8 mouse cellular contexts compared by ENCODE assay signal in the genomic region with DNA sequence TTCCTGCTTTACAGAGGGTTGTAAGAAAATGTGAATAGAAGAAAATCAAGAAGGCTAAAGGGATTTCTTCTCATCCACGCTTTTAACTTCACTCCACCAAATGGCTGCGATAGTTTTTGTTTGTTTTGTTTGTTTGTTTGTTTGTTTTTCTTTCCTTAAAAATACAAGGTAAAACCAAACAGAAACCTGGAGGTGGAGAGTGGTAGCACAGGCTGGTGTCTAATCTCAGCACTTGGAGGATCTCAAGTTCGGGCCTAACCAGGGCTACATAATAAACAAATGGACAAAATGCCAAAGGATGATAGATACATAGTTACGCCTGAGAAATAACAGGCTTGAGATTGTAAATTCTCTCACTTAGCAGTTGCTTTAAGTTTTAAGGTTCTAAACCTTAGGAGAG. TPM values are rescaled to one million over a fixed set of nuclear protein-coding genes. Genes with fewer than 3 reads are reported as not detected.
DNase-seq lines count a peak whose midpoint lies in the region; ATAC-seq and TF ChIP-seq lines count a peak whose summit lies in the region.

No protein-coding gene starts in this region.

- no peak for TF ChIP-seq CTCF in kidney, adult 2 months (conservative IDR thresholded peaks at IDR 0.05; ENCODE audit: insufficient read depth, insufficient read length, low read depth, low read length)

- H3K9me3 ChIP-seq in forebrain, embryonic 11.5 days (ENCODE audit: control insufficient read depth, low read length): no peaks in the 10 kb centered on the region
- H3K9me3 ChIP-seq in forebrain, embryonic 13.5 days (replicated peaks): no peaks in the 10 kb centered on the region
- 0 out of 2 replicates have a peak, but pooled peaks cover 2% of the 10 kb centered on the region for H3K9me3 ChIP-seq in neural tube, embryonic 12.5 days
- no peaks in the 10 kb centered on the region for H3K9me3 ChIP-seq in intestine, embryonic 16.5 days (ENCODE audit: control insufficient read depth, low read length)
- H3K9me3 ChIP-seq in stomach, embryonic 15.5 days: no peaks in the 10 kb centered on the region

- ATAC-seq in forebrain, embryonic 11.5 days (replicated peaks; ENCODE audit: low FRiP score): no peak
- ATAC-seq in forebrain, embryonic 13.5 days: no peak
- 0 out of 2 replicates have a peak, but pooled peaks have one; percentile 67 for ATAC-seq in neural tube, embryonic 12.5 days (ENCODE audit: low FRiP score, low read depth)
- 0 out of 2 replicates have a peak, but pooled peaks have one; percentile 7 for ATAC-seq in intestine, embryonic 16.5 days
- no peak for ATAC-seq in stomach, embryonic 15.5 days (ENCODE audit: insufficient read depth, low FRiP score, low read depth)

- TF ChIP-seq POLR2A in kidney, adult 2 months (IDR thresholded peaks at IDR 0.05; ENCODE audit: low read depth, low read length): no peak

- H3K27me3 ChIP-seq in forebrain, embryonic 11.5 days (ENCODE audit: control insufficient read depth, insufficient read depth, low read length): no peaks in the 10 kb centered on the region
- no peaks in the 10 kb centered on the region for H3K27me3 ChIP-seq in forebrain, embryonic 13.5 days
- H3K27me3 ChIP-seq in neural tube, embryonic 12.5 days (replicated peaks): no peaks in the 10 kb centered on the region
- H3K27me3 ChIP-seq in intestine, embryonic 16.5 days (replicated peaks; ENCODE audit: control insufficient read depth, insufficient read depth, low read length): no peaks in the 10 kb centered on the region
- no peaks in the 10 kb centered on the region for H3K27me3 ChIP-seq in stomach, embryonic 15.5 days (replicated peaks)
- H3K27me3 ChIP-seq in kidney, adult 2 months (replicated peaks; ENCODE audit: control insufficient read depth, insufficient read depth, low read length): no peaks in the 10 kb centered on the region

- no peaks in the 10 kb centered on the region for H3K36me3 ChIP-seq in forebrain, embryonic 11.5 days (ENCODE audit: control insufficient read depth, insufficient read depth, low read length)
- H3K36me3 ChIP-seq in forebrain, embryonic 13.5 days (ENCODE audit: poor library complexity, severe bottlenecking): no peaks in the 10 kb centered on the region
- H3K36me3 ChIP-seq in neural tube, embryonic 12.5 days: no peaks in the 10 kb centered on the region
- no peaks in the 10 kb centered on the region for H3K36me3 ChIP-seq in intestine, embryonic 16.5 days (ENCODE audit: control insufficient read depth, insufficient read depth, low read length)
- no peaks in the 10 kb centered on the region for H3K36me3 ChIP-seq in stomach, embryonic 15.5 days
- H3K36me3 ChIP-seq in kidney, adult 2 months (ENCODE audit: control insufficient read depth, insufficient read depth, low read length): no peaks in the 10 kb centered on the region

- DNase-seq in forebrain, embryonic 11.5 days (ENCODE audit: low spot score): no peak
- DNase-seq in neural tube, embryonic 10.5 days (ENCODE audit: extremely low spot score, low spot score): no peak
- no peak for DNase-seq in right cerebral cortex, adult 18-20 months
- no peak for DNase-seq in kidney, adult 2 months

- H3K9ac ChIP-seq in forebrain, embryonic 11.5 days (ENCODE audit: low read length): peak overlapping the region; percentile 24; the same call in 1 of the 2 replicates
- no peak overlapping the region for H3K9ac ChIP-seq in forebrain, embryonic 13.5 days
- H3K9ac ChIP-seq in neural tube, embryonic 12.5 days: no peak overlapping the region
- no peak overlapping the region for H3K9ac ChIP-seq in intestine, embryonic 16.5 days (ENCODE audit: low read depth, low read length)
- H3K9ac ChIP-seq in stomach, embryonic 15.5 days: no peak overlapping the region

- no peak overlapping the region for H3K4me2 ChIP-seq in forebrain, embryonic 11.5 days (ENCODE audit: low read depth, low read length, severe bottlenecking)
- no peak overlapping the region for H3K4me2 ChIP-seq in forebrain, embryonic 13.5 days
- H3K4me2 ChIP-seq in neural tube, embryonic 12.5 days (replicated peaks): no peak overlapping the region
- H3K4me2 ChIP-seq in intestine, embryonic 16.5 days (ENCODE audit: low read depth, low read length): peak overlapping the region; percentile 17; the same call in 1 of the 2 replicates
- H3K4me2 ChIP-seq in stomach, embryonic 15.5 days: peak overlapping the region; percentile 30; the same call in 1 of the 2 replicates

- H3K4me1 ChIP-seq in forebrain, embryonic 11.5 days (replicated peaks; ENCODE audit: control insufficient read depth, insufficient read depth, low read length): no peaks in the 10 kb centered on the region
- H3K4me1 ChIP-seq in forebrain, embryonic 13.5 days: peaks cover 4% of the 10 kb centered on the region; the same call in 1 of the 2 replicates
- no peaks in the 10 kb centered on the region for H3K4me1 ChIP-seq in neural tube, embryonic 12.5 days
- H3K4me1 ChIP-seq in intestine, embryonic 16.5 days (ENCODE audit: control insufficient read depth, insufficient read depth, low read length): no peaks in the 10 kb centered on the region
- H3K4me1 ChIP-seq in stomach, embryonic 15.5 days: no peaks in the 10 kb centered on the region
- peaks cover 2% of the 10 kb centered on the region; the same call in 1 of the 2 replicates for H3K4me1 ChIP-seq in kidney, adult 2 months (ENCODE audit: control insufficient read depth, insufficient read depth, low read length)

- no peak overlapping the region for H3K27ac ChIP-seq in forebrain, embryonic 11.5 days (ENCODE audit: low read depth, low read length)
- H3K27ac ChIP-seq in forebrain, embryonic 13.5 days: no peak overlapping the region
- H3K27ac ChIP-seq in neural tube, embryonic 12.5 days: no peak overlapping the region
- no peak overlapping the region for H3K27ac ChIP-seq in intestine, embryonic 16.5 days (ENCODE audit: low read length)
- H3K27ac ChIP-seq in stomach, embryonic 15.5 days: no peak overlapping the region
- no peak overlapping the region for H3K27ac ChIP-seq in kidney, adult 2 months (ENCODE audit: insufficient read depth, low read depth, low read length)

- no peak overlapping the region for H3K4me3 ChIP-seq in forebrain, embryonic 11.5 days (ENCODE audit: low read depth, low read length)
- H3K4me3 ChIP-seq in forebrain, embryonic 13.5 days: no peak overlapping the region
- H3K4me3 ChIP-seq in neural tube, embryonic 12.5 days: no peak overlapping the region
- no peak overlapping the region for H3K4me3 ChIP-seq in intestine, embryonic 16.5 days (ENCODE audit: low read length)
- no peak overlapping the region for H3K4me3 ChIP-seq in stomach, embryonic 15.5 days (replicated peaks)
- H3K4me3 ChIP-seq in kidney, adult 2 months (ENCODE audit: insufficient read depth, low read depth, low read length): no peak overlapping the region

- 70% methylated on average over 4 of the region's 4 CpGs for WGBS in forebrain, embryonic 11.5 days
- WGBS in forebrain, embryonic 13.5 days: 67% methylated on average over 4 of the region's 4 CpGs
- WGBS in neural tube, embryonic 12.5 days: 62% methylated on average over 4 of the region's 4 CpGs
- WGBS in intestine, embryonic 16.5 days: 53% methylated on average over 4 of the region's 4 CpGs
- WGBS in stomach, embryonic 15.5 days: 39% methylated on average over 4 of the region's 4 CpGs
- 53% methylated on average over 4 of the region's 4 CpGs for WGBS in kidney, adult 2 months

RNA-seq across cellular contexts. Expression of gene Mboat1, which starts 50.8 kb away (rescaled TPM):
- polyA plus RNA-seq in forebrain, embryonic 11.5 days (2014; fragmentation: Nextera tagmentation; extraction: Ambion mirVana): 5.5 and 6.0 TPM in 2 replicates
- 3.6 and 3.8 TPM in 2 replicates for polyA plus RNA-seq in forebrain, embryonic 13.5 days (2015; fragmentation: Nextera tagmentation; extraction: Ambion mirVana)
- polyA plus RNA-seq in neural tube, embryonic 12.5 days (2016; fragmentation: Nextera tagmentation; extraction: Ambion mirVana): 3.4 and 3.9 TPM in 2 replicates
- 37.4 and 44.2 TPM in 2 replicates for polyA plus RNA-seq in intestine, embryonic 16.5 days (2015; fragmentation: Nextera tagmentation; extraction: Ambion mirVana)
- 50.0 and 54.3 TPM in 2 replicates for polyA plus RNA-seq in stomach, embryonic 15.5 days (2015; fragmentation: Nextera tagmentation; extraction: Ambion mirVana)
- 4.1 and 6.9 TPM in 2 replicates for polyA plus RNA-seq in kidney, adult 2 months (2012; rRNA removed)

Comparison
In these comparisons a context has a peak if more than half of its experiments do, and no peak if none do; other contexts are left out.
1. ATAC-seq: peak in neural tube, embryonic 12.5 days (single experiment) and intestine, embryonic 16.5 days (single experiment); none in forebrain, embryonic 11.5 days (single experiment), forebrain, embryonic 13.5 days (single experiment) and stomach, embryonic 15.5 days (single experiment).
2. H3K4me2 ChIP-seq: peak in intestine, embryonic 16.5 days (single experiment) and stomach, embryonic 15.5 days (single experiment); none in forebrain, embryonic 11.5 days (single experiment), forebrain, embryonic 13.5 days (single experiment) and neural tube, embryonic 12.5 days (single experiment).